Mouse (Mus musculus): ENCODE results near the gene Tmem91. TPM values are rescaled to one million over a fixed set of nuclear protein-coding genes. Genes with fewer than 3 reads are reported as not detected.

Tmem91 gene
- total RNA-seq, 2 experiments from 2014 or later: not detected

DNA sequence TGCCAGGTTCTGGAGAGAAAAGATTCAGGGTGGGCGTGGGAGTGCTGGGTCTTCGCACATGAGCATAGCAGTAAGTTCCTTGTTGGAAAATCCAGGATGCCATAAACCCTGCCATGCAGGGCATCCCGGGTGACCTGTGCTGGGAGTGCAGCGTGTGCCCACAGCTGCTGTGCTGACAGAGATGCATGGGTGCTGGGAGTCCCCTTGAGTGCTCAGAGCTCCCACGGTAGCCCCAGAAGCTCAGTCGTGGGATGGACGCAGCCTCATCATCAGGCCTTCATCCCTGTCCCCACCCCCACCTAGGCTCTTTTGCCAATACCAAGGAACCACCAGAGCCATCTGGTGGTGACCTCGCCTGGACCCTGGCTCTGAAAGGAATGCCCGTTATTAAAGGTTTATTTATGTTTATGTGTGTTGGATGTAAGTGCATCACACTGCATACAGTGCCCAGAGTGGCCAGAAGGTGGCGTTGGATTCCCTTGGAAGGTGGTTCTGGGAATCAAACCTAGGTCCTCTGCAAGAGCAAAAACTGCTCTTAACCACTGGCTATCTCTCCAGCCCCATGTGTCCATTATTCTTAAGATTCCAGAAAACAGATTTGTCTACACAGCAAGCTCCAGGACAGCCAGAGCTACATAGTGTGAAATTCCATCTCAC lies 49.2 kb downstream of the Tmem91 start:
- peak in 1 of 2 experiments; percentile 37 for DNase-seq

DNA sequence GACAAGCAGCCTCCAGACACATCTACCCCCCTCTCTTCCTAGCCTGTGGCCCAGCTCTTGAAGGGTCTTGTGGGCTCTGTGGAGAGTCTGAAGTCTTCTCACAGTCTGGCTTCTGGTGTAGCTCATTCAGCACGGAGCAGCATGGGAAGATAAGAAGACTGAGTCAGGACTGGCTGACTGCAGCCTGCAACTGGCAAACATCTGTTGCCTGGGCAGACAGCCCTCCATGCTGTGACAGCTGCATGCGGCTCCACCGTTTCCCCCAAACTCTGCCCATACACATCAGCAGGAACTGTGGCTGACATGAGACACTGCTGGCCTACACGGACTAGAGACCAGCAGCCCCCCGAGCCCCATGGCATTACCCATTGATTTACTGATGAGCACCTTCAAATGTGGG lies 50.1 kb downstream of the Tmem91 start:
- DNase-seq: no peak

DNA sequence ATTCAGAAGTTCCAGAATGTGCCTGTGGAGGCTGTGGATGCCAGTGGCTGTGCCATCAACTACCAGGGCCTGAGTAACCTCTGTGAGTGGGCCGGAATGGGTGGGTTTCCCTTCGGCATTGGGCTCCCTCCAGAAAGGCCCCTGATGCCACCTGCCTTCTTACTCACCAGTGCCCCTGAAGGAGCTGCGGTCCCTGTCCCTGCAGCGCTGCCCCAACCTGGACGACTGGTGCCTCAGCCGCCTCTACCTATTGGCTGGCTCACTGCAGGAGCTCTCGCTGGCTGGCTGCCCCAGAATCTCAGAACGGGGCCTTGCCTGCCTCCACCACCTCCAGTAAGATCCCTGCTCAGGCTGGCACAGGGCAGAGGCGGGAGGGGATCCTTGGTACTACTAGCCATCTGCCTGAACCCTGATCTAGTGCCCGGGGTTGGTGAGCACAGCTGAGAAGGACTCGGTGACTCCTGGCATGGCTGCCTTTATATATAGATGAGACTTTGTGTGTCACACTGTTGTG lies 51.1 kb downstream of the Tmem91 start:
- no peak for DNase-seq

DNA sequence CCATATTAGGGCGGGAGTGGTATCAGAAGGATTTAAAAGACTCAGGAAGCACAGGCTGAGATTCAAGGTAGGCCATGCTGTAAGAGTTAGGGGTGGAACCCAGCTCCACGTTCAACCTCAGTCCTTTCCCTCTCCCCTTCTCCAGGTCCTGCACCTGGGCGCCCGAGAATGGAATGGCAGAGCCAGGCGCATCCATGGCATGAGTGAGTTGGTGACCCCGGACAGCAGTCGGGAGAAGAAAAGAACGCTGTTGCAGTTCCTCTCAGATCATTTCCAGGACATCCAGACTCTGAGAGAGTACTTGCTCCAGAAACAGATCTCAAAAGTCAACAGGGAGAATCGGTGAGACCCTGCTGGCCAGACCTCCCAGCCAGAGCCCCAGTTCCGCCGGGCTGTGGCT lies 54.2 kb downstream of the Tmem91 start:
- no peak for DNase-seq

DNA sequence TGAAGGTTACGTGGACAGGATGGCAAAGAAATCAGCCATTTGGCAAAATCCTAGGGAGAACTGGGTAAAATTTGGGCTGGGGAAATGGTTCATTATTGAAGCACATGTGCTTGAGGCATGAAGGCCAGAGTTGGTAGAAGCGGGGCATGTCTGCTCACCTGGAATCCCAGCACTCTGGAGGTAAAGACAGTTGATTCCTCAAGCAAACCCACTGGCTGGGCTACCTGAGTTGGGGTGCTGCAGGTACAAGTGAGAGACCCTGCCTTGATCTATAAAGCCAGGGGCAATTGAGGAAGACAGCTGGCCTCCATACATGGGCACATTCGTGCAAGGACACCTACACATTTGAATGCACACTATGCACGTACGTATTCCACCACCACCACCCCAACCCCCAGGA lies 54.9 kb downstream of the Tmem91 start:
- no peak for DNase-seq

DNA sequence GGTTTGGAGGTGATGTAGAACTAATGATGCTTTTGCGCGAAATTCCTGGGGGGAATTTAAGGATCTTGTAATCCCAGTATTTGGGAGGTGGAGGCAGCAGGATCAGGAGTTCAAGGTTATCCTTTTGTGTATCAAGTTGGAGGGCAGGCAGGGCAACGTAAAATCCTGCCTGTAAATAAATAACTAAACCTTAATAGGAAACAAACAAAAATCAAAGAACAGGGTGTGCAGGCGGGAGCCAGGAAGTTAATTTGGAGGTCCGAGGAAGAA lies 55.3 kb downstream of the Tmem91 start:
- DNase-seq: no peak

Other genes with a start within 250 kb of the Tmem91 start
- gene Ceacam1, start 197.6 kb downstream of the Tmem91 start, total RNA-seq (2021): 10 to 100 TPM in 1 of 2 experiments, 1 to 10 TPM in 1; 9.6 to 19.9 TPM
- gene Ceacam2, start 135.3 kb downstream of the Tmem91 start, total RNA-seq (2021): 1 to 10 TPM; 1.4 to 2.4 TPM
- not detected for gene Erich4, start 59.3 kb downstream of the Tmem91 start, total RNA-seq (2021)
- gene Dmac2, start 55.8 kb downstream of the Tmem91 start, total RNA-seq (2021): 10 to 100 TPM; 22.1 to 25.3 TPM
- gene B3gnt8, start 48.5 kb downstream of the Tmem91 start, total RNA-seq (2021): 1 to 10 TPM; 1.8 to 2.0 TPM
- gene Bckdha, start 16.2 kb downstream of the Tmem91 start, total RNA-seq (2021): 100 to 1,000 TPM; 176 to 245 TPM
- 10 to 100 TPM; 39.6 to 54.0 TPM for gene Exosc5, start 16.0 kb downstream of the Tmem91 start, total RNA-seq (2021)
- 10 to 100 TPM; 15.3 to 18.0 TPM for gene B9d2, start 5.6 kb upstream of the Tmem91 start, total RNA-seq (2021)
- gene Tgfb1, start 11.8 kb upstream of the Tmem91 start, total RNA-seq (2021): 10 to 100 TPM; 35.5 to 48.9 TPM
- gene Ccdc97, start 43.9 kb upstream of the Tmem91 start, total RNA-seq (2021): 10 to 100 TPM; 45.9 to 49.0 TPM
- 100 to 1,000 TPM; 102 to 113 TPM for gene Hnrnpul1, start 79.6 kb upstream of the Tmem91 start, total RNA-seq (2021)
- gene Axl, start 113.5 kb upstream of the Tmem91 start, total RNA-seq (2021): 10 to 100 TPM; 50.7 to 63.4 TPM
- gene Cyp2s1, start 141.7 kb upstream of the Tmem91 start, total RNA-seq (2021): 1 to 10 TPM; 1.9 to 2.5 TPM
- 1 to 10 TPM; 3.9 to 7.6 TPM for gene Cyp2b10, start 222.5 kb upstream of the Tmem91 start, total RNA-seq (2021)

Data from adrenal gland, postnatal 36 days (tissue).